Mouse (Mus musculus) megakaryocyte, embryonic 14.5 days (primary cell): ENCODE measurements around the gene Abat.

Experiments used
- FLI1 ChIP-seq: IDR thresholded peaks from 2 replicates; pipeline ENCODE4 v1.6.1; 2012; ENCODE audit warnings: low read length, inconsistent platforms, mixed read lengths
- GATA1 ChIP-seq: IDR thresholded peaks from 3 replicates; pipeline ENCODE4 v1.6.1; 2012; ENCODE audit warnings: mixed read lengths, low read length, inconsistent platforms, borderline replicate concordance

DNA sequence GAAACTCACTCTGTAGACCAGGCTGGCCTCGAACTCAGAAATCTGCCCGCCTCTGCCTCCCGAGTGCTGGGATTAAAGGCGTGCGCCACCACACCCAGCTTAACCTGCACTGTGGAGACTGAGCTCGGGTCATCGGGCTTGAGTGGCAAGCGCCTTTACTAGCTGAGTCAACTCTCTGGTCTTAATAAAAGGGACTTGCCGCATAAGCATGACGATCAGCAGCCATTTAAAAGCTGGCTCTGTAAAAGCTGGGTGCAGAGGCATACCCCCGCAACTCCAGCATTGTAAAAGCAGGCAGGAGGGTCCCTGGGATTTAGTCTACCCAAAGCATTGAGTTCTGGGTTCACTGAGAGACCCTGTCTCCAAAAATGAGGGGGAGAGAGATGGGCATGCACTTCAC is 61.1 kb downstream of the Abat start:
- TF ChIP-seq FLI1 (no peak), GATA1 (no peak)
